Mouse (Mus musculus): ENCODE measurements around the gene Ubp1. TPM values are rescaled to one million over a fixed set of nuclear protein-coding genes. Genes with fewer than 3 reads are reported as not detected.

Ubp1 gene
- polyA plus RNA-seq, 1 experiment: 123 TPM

GRCm38 (mm10) chr9:113931375-113932099 is 803 bp downstream of the Ubp1 start:
- H3K27ac ChIP-seq (ENCODE audit: insufficient read depth, low read length): peak overlapping the region; percentile 79
- peaks cover 7% of the 10 kb centered on the region; the same call in 1 of the 2 replicates for H3K4me1 ChIP-seq (ENCODE audit: control insufficient read depth, insufficient read depth, low read length)
- peak overlapping the region; percentile 52 for H3K4me3 ChIP-seq (ENCODE audit: insufficient read depth, low read length)
- TF ChIP-seq POLR2A (IDR thresholded peaks at IDR 0.05; ENCODE audit: extremely low read depth, insufficient read depth, low read length) (no peak), CTCF (IDR thresholded peaks at IDR 0.05; ENCODE audit: extremely low read depth, insufficient read depth, low read length) (no peak)

DNA sequence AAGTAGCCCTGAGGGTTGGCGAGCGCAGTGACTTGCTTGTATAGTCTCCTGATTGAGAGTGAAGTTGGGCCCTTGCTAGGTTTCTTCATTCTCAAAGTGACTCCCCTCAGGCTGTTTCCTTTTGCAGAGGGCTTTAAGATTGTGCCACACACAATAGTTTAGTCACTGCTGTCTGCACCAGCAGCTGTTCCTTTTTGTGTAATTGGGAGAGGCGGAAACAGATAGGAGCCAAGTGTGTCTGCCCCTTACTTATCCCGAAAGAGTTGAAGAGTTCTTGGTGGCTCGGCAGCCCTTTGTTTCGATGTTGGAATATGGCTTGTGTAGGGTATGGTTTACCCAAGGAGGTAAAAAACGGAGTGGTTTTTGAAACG is 1.4 kb downstream of the Ubp1 start:
- H3K4me1 ChIP-seq (ENCODE audit: control insufficient read depth, insufficient read depth, low read length): peaks cover 7% of the 10 kb centered on the region; the same call in 1 of the 2 replicates
- H3K27ac ChIP-seq (ENCODE audit: insufficient read depth, low read length): no peak overlapping the region
- TF ChIP-seq CTCF (IDR thresholded peaks at IDR 0.05; ENCODE audit: extremely low read depth, insufficient read depth, low read length) (no peak), POLR2A (IDR thresholded peaks at IDR 0.05; ENCODE audit: extremely low read depth, insufficient read depth, low read length) (no peak)
- H3K4me3 ChIP-seq (ENCODE audit: insufficient read depth, low read length): peak overlapping the region; percentile 52

DNA sequence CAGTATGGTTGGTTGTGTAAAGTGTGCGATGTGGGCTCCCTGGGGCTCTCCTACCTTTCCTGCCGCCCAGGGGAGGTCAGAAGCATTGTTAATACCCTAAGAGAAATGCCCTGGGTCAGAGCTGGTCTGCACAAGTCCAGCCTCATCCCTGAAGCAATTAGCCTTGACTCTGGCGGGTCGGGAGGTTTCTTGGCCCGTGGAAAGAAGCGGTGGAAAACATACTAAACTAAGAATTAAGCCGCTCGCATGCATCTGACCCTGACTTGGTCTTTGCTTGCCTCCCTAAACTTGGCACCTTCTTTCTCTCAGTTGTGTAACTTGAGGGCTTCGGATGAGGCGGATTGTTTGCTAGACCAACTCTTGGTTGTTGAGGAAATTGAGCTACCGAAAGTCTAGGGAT is 1.8 kb downstream of the Ubp1 start:
- Histone ChIP-seq H3K4me1 (ENCODE audit: control insufficient read depth, insufficient read depth, low read length) (peaks cover 7% of the 10 kb centered on the region; the same call in 1 of the 2 replicates), H3K27ac (ENCODE audit: insufficient read depth, low read length) (no peak overlapping the region), H3K4me3 (ENCODE audit: insufficient read depth, low read length) (peak overlapping the region; percentile 52)
- TF ChIP-seq POLR2A (IDR thresholded peaks at IDR 0.05; ENCODE audit: extremely low read depth, insufficient read depth, low read length) (no peak), CTCF (IDR thresholded peaks at IDR 0.05; ENCODE audit: extremely low read depth, insufficient read depth, low read length) (no peak)

DNA sequence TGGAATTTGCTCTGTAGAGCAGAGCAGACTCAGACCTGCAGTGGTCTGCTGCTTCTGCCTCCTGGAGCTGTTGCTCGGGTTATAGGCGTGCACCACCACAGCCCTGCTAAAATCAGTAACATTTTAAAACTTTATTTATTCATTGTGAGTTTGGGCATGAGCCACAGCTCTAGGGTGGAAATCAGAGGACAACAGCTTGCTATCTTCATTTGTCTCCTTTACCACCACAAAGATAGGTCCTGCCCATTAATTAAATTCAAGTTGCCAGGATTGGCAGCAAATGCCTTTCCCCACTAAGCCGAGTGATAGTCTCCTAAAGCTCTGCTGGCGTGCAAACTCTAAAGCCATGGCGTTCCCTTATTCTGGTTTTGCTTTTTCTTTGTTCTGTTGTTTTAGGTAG is 4.9 kb downstream of the Ubp1 start:
- H3K4me3 ChIP-seq (ENCODE audit: insufficient read depth, low read length): no peak overlapping the region
- TF ChIP-seq POLR2A (IDR thresholded peaks at IDR 0.05; ENCODE audit: extremely low read depth, insufficient read depth, low read length) (no peak), CTCF (IDR thresholded peaks at IDR 0.05; ENCODE audit: extremely low read depth, insufficient read depth, low read length) (no peak)

GRCm38 (mm10) chr9:113939063-113939850 is 8.5 kb downstream of the Ubp1 start:
- Histone ChIP-seq H3K27ac (ENCODE audit: insufficient read depth, low read length) (no peak overlapping the region), H3K4me1 (ENCODE audit: control insufficient read depth, insufficient read depth, low read length) (peaks cover 9% of the 10 kb centered on the region; the same call in 1 of the 2 replicates), H3K4me3 (ENCODE audit: insufficient read depth, low read length) (no peak overlapping the region)
- TF ChIP-seq POLR2A (IDR thresholded peaks at IDR 0.05; ENCODE audit: extremely low read depth, insufficient read depth, low read length) (no peak), CTCF (IDR thresholded peaks at IDR 0.05; ENCODE audit: extremely low read depth, insufficient read depth, low read length) (no peak)

More for the DNA sequence above, 4.9 kb downstream of the Ubp1 start:
- Histone ChIP-seq H3K27ac (ENCODE audit: insufficient read depth, low read length) (no peak overlapping the region), H3K4me1 (ENCODE audit: control insufficient read depth, insufficient read depth, low read length) (peaks cover 15% of the 10 kb centered on the region; the same call in 1 of the 2 replicates)

DNA sequence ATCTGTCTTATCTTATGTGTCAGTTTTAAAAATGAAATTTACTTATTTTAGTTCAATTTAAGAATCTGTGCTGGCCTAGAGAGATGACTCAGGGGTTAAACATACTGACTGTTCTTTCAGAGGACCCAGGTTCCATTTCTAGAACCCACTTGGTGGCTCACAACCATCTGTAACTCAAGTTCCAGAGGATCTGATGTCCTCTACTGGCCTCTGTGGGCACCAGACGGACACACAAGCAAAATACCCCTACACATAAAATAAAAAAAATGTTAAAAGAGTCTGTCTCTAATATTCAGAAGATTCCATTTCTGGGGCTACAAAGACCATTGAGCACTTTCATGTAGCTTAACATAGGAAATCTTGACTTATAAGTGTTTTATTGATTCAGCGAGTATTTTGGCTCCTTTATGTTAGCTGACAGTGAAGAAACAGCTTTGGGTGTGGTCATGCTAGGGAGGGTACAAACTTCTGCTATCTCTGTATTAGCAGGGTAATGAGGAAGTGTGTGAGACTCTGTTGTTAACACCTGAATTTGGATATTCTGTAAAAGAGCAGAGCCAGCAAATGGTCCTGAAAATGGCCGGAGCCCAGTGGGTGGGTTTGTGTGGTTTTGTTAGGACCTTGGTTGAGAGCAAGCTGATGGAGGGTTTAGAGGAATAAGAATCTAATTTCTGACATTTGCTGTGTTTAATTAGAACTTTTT is 10.5 kb downstream of the Ubp1 start:
- Histone ChIP-seq H3K27ac (ENCODE audit: insufficient read depth, low read length) (no peak overlapping the region), H3K4me3 (ENCODE audit: insufficient read depth, low read length) (no peak overlapping the region), H3K4me1 (ENCODE audit: control insufficient read depth, insufficient read depth, low read length) (peaks cover 8% of the 10 kb centered on the region; the same call in 1 of the 2 replicates)
- TF ChIP-seq POLR2A (IDR thresholded peaks at IDR 0.05; ENCODE audit: extremely low read depth, insufficient read depth, low read length) (no peak), CTCF (IDR thresholded peaks at IDR 0.05; ENCODE audit: extremely low read depth, insufficient read depth, low read length) (no peak)

- H3K27ac ChIP-seq (ENCODE audit: insufficient read depth, low read length): no peak overlapping the region
- no peak for TF ChIP-seq POLR2A (IDR thresholded peaks at IDR 0.05; ENCODE audit: extremely low read depth, insufficient read depth, low read length)
- TF ChIP-seq CTCF (IDR thresholded peaks at IDR 0.05; ENCODE audit: extremely low read depth, insufficient read depth, low read length): no peak
- peaks cover 5% of the 10 kb centered on the region; the same call in 1 of the 2 replicates for H3K4me1 ChIP-seq (ENCODE audit: control insufficient read depth, insufficient read depth, low read length)
- no peak overlapping the region for H3K4me3 ChIP-seq (ENCODE audit: insufficient read depth, low read length)
These were observed 12.6 kb downstream of the Ubp1 start for GRCm38 (mm10) chr9:113943372-113943771.

GRCm38 (mm10) chr9:113947216-113947615 is 16.5 kb downstream of the Ubp1 start:
- Histone ChIP-seq H3K27ac (ENCODE audit: insufficient read depth, low read length) (no peak overlapping the region), H3K4me1 (ENCODE audit: control insufficient read depth, insufficient read depth, low read length) (no peaks in the 10 kb centered on the region), H3K4me3 (ENCODE audit: insufficient read depth, low read length) (no peak overlapping the region)
- TF ChIP-seq POLR2A (IDR thresholded peaks at IDR 0.05; ENCODE audit: extremely low read depth, insufficient read depth, low read length) (no peak), CTCF (IDR thresholded peaks at IDR 0.05; ENCODE audit: extremely low read depth, insufficient read depth, low read length) (no peak)

GRCm38 (mm10) chr9:113957777-113958176 is 27.0 kb downstream of the Ubp1 start:
- Histone ChIP-seq H3K4me1 (ENCODE audit: control insufficient read depth, insufficient read depth, low read length) (no peaks in the 10 kb centered on the region), H3K27ac (ENCODE audit: insufficient read depth, low read length) (no peak overlapping the region), H3K4me3 (ENCODE audit: insufficient read depth, low read length) (no peak overlapping the region)
- TF ChIP-seq POLR2A (IDR thresholded peaks at IDR 0.05; ENCODE audit: extremely low read depth, insufficient read depth, low read length): no peak
- TF ChIP-seq CTCF (IDR thresholded peaks at IDR 0.05; ENCODE audit: extremely low read depth, insufficient read depth, low read length): no peak
